Mouse (Mus musculus): ENCODE results near the gene Mb. TPM values are rescaled to one million over a fixed set of nuclear protein-coding genes. Genes with fewer than 3 reads are reported as not detected.
"Not testable (repeated sequence)": the region's sequence is repeated elsewhere in the genome, so short reads cannot be mapped to it uniquely, and the experiment has no call there.

Mb gene
- total RNA-seq, 2 experiments from 2014 or later = not detected

DNA sequence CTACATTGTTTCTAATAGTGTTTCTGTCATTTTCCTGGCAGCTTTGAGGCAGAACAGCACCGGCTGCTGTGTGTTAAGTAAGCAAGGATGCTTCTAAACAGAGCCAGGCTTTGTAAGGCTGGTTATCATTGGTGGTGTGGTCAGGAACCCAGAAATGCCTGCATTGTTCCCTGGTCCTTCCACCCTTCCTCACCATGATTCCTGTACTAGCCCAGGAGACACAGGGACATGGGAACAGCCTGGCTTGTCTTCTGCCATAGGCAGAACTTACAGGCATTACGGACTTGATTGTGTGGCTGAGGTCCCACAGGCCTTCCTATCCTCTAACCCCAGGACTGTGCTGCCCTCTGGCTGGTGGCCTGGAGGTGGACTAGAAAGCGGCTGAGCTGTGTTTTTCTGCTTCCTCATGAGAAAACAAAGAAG is 18.0 kb upstream of the Mb start:
- no peak for ATAC-seq (replicated peaks; ENCODE audit: low FRiP score, low TSS enrichment, poor library complexity, severe bottlenecking)

DNA sequence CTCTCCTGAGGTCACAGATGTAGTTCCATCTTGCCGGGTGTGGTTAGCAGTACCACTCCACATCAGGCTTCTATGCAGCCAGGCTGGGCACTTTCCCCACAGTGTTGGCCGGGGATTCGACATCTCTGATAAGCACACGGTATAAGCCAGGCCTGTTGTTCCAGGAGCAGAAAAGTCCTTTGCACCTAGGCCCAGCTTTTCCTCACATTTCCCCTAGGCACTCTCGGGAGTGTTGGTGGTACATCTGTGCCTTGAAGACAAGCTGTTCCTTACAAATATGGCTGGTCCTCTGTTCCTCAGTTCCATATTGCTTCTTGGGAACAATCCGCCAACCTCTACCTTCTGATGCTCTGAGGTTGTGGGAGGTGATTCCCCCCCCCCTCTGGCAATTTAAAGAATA is 15.8 kb upstream of the Mb start:
- ATAC-seq (replicated peaks; ENCODE audit: low FRiP score, low TSS enrichment, poor library complexity, severe bottlenecking) = no peak

DNA sequence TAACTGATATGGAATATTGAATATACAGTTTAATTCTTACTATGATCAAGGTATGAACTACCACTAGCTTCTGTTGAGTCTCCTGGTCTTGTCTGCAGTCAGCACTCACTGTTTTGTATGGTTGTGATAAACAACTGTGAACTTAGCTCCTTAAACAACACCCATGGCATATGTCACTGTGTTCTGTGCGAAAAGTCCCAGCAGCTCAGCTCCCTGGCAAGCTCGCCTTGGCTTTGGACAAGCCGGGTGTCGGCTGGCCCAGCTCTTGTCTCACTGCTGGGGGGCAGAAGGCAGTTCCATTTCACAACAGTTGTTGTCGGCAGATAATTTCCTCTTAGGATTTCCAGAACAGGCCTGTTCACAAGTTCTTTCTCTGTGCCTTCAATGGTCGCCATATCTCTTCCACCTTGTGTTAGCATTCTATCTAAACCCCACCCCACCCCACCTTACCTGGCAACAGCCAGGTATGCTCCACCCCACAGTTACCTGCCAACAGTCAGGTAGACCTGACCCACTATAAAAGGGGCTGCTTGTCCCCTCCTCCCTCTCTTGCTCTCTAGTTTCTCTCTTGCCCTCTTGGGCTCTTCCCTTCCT is 14.9 kb upstream of the Mb start:
- no peak for ATAC-seq (replicated peaks; ENCODE audit: low FRiP score, low TSS enrichment, poor library complexity, severe bottlenecking)

DNA sequence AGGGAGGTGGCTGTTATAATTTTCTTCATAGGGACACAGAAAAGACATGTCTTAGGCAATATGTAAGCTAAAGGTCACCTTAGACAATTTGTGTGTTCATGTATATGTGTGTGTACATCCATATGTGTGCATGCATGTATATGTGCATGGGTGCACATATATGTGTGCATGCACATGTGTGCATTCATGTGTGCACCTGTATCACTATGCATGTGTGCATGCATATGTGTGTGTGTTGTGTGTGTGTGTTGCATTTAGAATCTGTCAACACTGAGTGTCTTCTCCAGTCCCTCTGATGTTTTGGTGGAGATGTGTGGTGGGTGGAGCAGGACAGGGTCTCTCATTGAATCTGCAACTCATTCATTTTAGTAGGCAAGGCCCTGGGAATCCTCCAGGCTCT is 12.3 kb upstream of the Mb start:
- ATAC-seq (replicated peaks; ENCODE audit: low FRiP score, low TSS enrichment, poor library complexity, severe bottlenecking) = no peak

DNA sequence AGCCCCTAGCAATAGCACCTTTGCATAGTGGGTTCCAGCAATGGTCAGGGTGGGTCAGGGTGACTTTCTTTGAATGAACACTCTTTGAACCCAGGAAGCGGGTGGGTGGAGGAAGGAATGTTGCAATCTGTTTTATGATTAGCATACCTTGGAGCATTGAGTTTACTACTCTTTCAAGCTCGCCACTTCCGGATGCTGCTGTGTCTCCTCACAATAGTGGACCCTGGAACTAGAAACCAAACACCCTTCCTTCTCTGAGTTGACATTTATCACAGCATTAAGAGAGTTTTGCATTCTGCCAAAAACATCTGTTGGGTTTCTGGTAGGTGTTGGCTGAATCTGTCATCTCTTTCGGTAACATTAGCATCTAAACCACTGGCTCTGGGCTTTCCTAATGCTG is 8.9 kb upstream of the Mb start:
- not testable (repeated sequence) for ATAC-seq (replicated peaks; ENCODE audit: low FRiP score, low TSS enrichment, poor library complexity, severe bottlenecking)

DNA sequence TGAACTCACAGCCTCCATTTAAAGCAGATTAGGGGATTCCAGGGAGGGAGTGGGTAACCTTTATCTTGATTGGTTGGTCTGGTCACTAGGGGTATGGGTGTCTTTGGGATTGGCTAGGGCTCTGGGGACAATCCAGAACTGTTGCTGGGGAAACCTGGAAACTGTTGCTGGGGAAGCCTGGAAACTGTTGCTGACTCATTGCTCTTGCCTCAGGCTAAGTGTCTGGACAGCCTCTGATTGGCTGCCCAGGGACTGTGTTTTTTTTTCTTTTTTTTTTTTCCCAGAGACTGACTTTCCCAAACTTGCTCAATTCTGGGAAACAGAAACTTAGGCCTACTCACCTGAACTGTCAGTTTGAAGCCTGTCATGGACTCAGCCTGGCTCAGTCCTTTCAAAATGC is 8.1 kb upstream of the Mb start:
- ATAC-seq (replicated peaks; ENCODE audit: low FRiP score, low TSS enrichment, poor library complexity, severe bottlenecking) = no peak

DNA sequence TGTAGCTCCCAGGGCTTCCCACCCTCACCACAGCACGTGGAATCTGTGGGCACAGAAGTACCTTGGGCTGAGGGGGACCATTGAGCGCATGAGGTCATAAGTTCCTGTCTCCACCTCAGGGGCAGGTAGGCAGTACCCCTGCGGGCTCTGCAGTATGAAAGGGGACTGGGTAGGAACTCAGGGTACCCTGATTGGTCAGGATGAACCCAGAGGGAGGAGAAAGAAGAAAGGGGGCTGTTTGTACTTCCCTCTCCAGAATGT is 6.3 kb upstream of the Mb start:
- no peak for ATAC-seq (replicated peaks; ENCODE audit: low FRiP score, low TSS enrichment, poor library complexity, severe bottlenecking)

DNA sequence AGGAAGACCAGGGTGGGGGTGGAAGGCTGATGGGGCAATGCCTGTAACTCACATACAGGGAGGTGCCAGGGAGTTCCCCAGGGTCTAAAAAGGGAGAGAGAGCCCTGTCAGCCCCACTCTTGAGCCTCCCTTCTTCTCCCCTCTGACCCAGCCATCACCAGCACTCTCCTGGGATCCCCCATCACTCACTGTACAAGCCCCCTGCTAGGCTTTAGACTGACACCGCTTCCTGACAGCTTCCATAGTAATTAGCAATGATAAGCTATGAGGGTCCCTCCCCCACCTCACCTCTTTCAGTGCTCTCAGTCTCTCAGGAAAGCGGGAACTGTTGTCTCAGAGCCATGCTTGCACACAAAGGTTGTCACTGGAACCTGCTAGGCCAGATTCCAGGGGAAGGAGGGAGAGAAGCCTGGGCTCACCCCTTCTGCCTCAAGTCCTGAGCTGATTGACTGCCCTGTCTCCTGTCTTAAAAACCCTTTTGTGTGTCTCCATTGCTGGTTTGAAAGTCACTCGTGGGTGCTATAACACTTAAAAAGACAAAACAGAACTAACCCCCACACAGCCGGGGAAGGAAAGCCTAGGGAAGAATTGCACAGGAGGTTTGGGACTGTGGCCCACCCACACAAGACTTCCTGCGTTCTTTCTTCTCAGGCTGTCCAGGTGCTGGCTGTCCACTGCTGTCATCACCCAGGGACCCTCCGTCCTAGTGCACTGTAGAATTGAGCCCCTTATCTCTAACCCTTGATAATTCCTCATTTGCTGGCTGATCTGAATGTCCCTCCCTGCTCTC is 5.7 kb upstream of the Mb start:
- no peak for ATAC-seq (replicated peaks; ENCODE audit: low FRiP score, low TSS enrichment, poor library complexity, severe bottlenecking)

DNA sequence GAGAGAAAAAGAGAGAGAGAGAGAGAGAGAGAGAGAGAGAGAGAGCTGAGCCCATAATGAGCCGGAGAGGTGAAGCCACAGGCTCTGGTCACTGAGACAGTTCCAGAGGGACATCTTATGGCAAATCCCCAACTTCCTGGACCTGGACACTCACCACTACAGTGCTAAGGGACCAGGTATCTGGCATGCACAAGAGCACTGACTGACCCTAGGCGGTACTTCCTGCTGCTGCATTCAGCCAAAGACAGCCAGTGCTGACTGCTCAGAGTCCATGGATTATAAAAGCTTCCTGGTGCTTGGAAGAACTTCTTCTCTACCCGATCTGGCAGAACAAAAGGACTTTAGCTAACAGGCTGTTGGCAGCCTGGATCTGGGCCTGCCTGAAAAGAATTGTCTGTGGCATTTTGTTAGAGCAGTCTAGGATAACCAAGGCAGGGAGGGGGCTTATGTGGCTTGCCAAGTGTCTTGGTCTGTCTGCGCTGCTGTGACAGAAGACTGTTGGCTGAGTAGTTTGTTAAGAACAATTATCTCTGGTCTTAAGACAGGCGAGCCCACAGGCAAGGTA is 4.2 kb upstream of the Mb start:
- no peak for ATAC-seq (replicated peaks; ENCODE audit: low FRiP score, low TSS enrichment, poor library complexity, severe bottlenecking)

DNA sequence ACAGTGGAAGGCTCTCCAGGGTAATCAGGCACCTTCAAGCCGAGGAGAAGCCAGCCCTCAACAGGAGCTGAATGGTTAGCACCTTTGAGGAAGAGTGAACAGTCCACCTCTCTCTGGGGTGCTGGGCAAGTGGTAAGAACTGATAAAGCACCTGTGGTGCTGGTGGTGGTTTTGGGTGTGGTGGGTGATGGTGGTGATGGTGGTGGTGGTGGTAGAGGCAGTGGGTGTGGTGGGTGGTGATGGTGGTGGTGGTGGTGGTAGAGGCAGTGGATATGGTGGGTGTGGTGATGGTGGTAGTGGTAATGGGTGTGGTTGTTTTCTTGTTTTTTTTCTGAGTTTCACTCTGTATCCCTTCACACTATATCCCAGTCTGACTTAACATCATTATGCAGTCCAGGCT is 2.6 kb upstream of the Mb start:
- no peak for ATAC-seq (replicated peaks; ENCODE audit: low FRiP score, low TSS enrichment, poor library complexity, severe bottlenecking)

DNA sequence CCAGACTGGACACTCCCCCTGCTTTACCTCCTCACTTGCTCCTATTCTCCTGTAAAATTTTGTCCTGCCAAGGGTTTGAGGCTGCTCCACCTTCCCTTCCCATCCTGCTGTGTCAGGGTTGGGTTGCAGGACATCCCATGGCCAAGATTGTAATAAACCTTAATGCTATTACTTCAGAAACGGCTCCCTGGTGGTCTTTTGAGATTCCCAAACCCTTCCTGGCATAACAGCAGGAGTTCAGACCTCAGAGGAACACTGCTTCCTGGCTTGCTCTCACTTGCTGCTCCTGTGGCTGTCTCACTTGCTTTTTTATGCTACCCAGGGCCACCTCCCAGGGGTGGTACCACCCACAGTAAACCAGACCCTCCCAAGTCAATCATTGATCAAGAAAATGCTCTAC is 1.7 kb upstream of the Mb start:
- ATAC-seq (replicated peaks; ENCODE audit: low FRiP score, low TSS enrichment, poor library complexity, severe bottlenecking) = no peak

DNA sequence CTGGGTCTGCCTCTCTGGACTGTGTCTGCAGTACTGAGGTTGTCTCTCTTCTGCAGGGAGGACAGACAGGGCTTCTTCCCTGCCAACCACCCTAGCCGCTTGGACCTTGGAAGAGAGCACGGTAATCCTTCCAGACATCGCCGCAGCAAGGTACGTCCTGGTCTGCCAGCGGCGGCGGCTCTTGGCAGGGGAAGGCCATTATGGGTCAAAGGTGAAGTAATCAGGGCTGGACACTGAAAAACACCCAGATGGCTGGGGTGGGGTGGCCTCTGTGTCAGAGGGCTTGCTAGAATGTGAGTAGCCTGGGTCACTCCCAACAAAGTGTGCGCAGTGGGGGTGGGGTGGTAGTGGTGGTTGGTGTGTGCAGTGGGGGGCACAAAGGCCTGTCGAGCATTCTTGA is 4.9 kb downstream of the Mb start:
- ATAC-seq (replicated peaks; ENCODE audit: low FRiP score, low TSS enrichment, poor library complexity, severe bottlenecking) = no peak

DNA sequence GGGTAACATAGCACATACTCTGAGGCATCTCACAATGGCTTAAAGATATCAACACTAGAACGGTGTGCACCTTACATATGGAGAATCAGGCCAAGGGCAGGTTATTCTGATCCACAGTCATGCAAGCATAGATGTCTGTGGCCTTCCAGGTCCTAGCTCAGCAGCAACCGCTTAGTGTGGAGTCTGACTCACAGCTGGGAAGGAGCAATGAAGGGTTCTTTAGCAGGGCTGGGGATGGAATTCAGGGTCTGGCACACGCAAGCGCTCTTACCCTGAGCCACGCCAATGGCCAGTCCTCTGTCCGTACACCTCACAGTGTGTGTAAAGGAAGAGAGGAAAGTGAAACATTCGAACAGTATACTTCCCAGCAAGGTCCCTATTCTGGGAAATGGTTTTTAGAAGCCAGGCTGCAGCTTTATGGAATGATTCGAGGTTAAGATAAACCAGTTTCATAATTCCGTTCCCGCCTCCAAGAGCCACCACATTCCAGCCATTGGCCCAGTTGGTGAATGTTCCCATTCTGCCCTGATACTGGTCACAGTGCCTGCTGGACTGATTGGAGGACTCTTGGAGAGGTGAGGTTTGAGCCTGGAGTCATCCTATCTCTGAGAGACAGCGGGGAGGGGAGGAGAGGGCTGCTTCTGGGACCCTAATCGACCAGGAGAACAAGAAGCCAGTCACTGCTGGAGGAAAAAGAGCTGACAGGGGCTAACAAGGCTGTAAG is 5.7 kb downstream of the Mb start, which contains the start of gene Apol6:
Gene Apol6, plus strand, starts transcription at position 133 of the 724 bp plus-strand sequence.
- no peak for ATAC-seq (replicated peaks; ENCODE audit: low FRiP score, low TSS enrichment, poor library complexity, severe bottlenecking)

DNA sequence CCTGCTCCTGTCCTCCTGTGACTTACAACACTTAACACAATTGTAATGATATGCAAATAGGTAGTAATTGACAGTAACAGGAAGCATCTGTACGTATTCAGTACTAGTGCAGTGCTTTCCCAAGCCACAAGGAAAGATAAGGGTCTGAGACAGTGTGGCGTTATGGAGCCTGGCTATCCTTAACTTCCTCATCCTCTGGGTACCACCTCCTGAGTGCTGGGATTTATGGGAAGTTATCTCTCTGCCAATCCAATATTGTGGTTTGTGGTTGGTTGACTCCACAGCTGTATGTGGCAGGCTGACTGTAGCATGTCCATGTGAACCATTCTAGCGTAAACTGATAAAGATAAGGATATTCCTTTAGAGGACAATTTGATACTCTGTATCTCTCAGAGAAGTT is 9.7 kb downstream of the Mb start:
- no peak for ATAC-seq (replicated peaks; ENCODE audit: low FRiP score, low TSS enrichment, poor library complexity, severe bottlenecking)

DNA sequence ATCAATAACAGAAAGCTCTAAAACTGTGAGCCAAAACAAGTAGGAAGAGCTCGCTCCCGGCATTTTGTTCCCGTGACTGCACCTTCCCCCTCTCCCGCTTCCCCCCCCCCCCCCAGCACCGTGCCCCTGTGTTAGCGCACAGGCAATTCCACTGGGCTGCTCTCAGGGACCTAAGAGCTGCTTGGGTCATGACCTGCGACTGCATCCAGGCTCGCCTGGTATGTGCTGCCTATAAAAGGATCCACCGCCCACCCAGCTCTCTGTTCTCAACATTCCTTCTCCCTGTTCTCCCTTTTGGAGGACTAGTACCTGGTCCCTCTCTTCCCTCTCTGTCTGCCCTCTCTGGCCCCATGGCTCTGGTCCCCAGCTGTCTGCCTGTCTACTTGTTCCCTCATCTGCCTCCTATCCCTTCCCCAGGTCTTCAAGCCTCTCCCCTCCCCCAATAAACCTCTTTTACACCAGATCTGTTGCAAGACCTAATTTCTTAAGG is 11.2 kb downstream of the Mb start:
- no peak for ATAC-seq (replicated peaks; ENCODE audit: low FRiP score, low TSS enrichment, poor library complexity, severe bottlenecking)

DNA sequence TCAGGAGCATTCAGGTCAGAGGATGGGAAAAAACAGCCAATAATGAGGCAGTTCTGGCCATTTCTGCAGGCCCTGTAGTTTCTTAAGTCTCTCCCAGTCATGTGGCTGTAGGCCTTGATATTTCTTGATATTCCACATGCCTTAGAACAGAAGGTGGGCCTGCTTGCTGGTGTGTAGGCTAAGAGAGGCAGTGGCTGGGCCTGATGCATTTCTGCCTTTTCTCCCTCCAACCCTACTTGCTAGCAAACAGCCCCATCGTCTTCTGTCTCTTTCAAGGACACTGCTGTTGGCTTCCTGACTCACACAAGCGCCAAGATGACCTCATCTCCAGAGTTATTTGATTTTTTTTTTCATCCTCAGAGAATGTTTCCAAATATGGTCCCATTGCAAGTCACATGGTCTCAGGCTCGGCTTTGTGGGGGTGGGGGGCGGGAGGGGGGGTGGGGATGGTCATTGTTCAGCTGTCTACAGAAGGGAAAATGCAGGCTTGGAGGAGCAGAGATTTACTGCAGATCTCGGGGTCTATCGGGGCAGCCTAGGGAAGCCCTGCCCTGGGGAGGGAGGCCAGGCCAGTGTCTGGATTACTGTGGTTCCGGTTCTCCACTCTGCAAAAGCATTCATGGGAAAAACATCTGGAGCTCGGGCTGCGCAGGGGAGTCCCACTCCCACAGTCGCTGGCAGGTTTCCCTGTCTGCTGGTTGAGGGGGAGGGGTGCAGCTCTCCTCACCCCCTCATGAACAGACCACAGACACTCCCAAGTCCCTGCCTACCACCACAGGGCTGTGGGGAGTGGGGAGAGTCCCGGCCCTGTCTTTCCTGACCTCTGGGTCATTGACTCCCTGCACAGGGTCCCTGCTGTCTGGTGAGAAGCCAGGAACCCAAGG is 12.9 kb downstream of the Mb start:
- ATAC-seq (replicated peaks; ENCODE audit: low FRiP score, low TSS enrichment, poor library complexity, severe bottlenecking) = no peak

DNA sequence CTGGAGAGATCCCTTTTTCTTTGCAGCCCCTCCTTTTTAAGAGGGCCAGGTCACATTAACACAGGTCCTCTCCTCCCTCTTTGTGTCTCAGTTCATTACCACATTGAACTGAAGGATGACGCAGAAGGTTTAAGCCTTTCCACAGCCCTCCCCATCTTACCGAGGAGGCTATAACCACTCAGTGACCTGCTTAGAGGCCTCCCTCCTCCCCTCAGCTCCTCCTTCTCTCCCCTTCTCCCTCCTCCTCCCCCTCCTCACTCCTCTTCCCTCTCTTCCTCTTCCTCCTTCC is 13.5 kb downstream of the Mb start:
- no peak for ATAC-seq (replicated peaks; ENCODE audit: low FRiP score, low TSS enrichment, poor library complexity, severe bottlenecking)

DNA sequence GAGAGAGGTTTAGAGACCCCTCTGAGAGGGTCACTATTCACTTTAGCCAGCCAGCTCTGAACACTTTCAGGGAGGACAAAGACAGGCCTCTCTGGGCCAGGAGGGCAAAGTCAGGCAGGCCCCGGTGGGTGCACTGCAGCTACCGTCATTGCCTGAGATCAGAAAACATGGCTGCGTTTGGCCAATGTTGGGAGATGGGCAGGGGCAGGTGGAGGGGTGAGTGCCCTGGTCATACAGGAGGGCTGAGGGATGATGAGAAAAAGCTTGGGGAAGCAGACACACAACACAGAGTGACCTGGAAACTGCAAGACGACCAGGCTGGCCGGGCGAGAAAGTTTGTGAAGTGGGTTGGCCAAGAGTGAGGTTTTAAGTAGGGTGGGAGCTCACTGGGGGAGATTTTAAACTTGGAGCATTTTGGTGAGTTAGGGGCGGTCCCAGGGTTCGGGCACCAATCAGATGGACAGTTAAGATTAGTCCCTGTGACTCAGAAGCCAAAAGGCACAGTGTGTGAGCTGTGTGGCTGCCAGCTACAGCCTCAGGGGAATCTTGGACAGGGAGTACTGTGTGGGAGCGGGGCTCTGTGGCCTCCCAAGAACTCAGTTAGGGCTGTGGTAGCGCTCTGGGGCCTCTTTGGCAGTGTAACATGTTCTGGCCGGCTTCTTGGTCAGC is 14.0 kb downstream of the Mb start:
- ATAC-seq (replicated peaks; ENCODE audit: low FRiP score, low TSS enrichment, poor library complexity, severe bottlenecking) = no peak

DNA sequence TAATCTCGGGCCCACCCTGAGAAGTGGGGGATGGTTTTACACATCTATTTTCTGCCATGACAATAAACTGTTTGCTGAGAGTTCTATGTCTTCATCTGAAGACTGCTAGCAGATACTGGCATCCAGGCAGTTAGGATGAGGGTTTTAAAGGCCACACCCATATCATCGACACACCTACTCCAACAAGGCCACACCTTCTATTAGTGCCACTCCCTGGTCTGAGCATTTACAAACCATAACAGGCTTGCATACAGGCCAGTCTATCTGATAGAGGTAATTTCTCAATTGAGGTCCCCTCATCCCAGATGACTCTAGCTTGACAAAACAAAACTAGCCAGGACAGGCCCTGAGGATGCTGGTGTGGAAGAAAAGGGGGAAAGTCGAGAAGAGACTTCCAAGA is 14.8 kb downstream of the Mb start:
- ATAC-seq (replicated peaks; ENCODE audit: low FRiP score, low TSS enrichment, poor library complexity, severe bottlenecking) = no peak
